Mouse (Mus musculus): ENCODE measurements at regions not wholly inside any gene's neighbourhood (a gene's known extent, or its start where the extent isn't known, plus 50 kb on each side); places are given as distances from the start of the nearest gene placed in this dataset.
A peak's percentile ranks its signal among the peaks of the same experiment; 100 is the strongest.

DNA sequence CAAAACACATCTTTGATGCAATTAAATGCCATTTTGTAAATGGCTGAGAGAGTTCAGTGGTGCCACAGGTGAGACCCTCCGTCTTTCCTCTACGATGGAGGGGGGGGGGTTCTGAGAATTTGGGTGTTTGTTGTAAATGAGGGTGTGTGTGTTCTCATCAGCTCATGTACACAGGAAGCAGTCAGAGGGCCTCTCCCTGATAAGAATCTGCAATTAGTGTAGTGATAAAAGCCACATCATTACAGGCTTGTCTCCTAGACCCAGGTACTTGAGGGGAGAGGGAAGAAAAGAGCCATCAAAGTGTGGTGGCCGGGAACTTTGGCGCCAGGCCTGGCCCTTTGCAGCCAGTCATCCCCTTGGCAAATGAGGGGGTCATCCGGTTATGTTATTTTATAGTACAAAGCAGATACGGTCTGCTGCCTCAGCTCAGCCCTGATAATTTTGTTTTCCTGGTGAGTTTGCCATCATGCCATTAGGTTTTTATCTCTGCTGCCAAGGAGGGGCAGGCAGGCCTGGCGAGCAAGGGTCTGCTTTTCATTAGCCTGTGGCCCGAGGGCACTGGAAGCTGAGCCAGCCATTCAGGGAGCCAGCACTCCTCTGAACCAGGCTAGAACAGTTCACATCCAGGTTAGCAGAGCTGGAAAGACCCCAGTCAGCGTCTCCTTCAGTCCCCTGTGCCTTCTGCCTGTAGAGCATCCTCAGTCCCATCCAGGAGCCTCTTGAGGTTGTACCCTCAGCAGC, 59.7 kb downstream of the H2al1j start:
- TF ChIP-seq POLR2A (IDR thresholded peaks at IDR 0.05; ENCODE audit: borderline replicate concordance, extremely low read depth, insufficient read depth, insufficient read length, poor library complexity, severe bottlenecking) (no peak), CTCF (IDR thresholded peaks at IDR 0.05; ENCODE audit: borderline replicate concordance, extremely low read depth, insufficient read depth, insufficient read length) (no peak)
- DNase-seq (ENCODE audit: low read depth) = peak; percentile 38

DNA sequence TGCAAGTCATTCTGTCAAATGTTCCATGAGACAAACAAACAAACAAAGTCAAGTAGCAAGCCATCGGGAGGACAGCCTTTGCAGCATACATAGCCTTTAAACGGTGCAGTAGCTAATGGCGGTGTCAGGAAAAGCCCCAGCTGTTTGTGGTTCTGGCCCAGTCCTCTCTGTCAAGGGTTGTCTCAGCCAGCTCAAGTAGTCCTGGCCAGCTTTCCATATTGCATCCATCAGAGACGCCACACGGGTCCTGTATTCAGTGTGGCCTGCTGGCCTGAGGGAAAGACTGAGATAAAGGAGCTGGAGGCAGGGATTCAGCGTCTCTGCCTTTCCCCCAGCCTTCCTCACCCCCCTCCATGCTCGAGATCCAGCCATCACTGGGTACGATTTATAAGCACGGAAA, 61.2 kb downstream of the H2al1j start:
- DNase-seq (ENCODE audit: low read depth) = no peak
- TF ChIP-seq POLR2A (IDR thresholded peaks at IDR 0.05; ENCODE audit: borderline replicate concordance, extremely low read depth, insufficient read depth, insufficient read length, poor library complexity, severe bottlenecking) = no peak
- no peak for TF ChIP-seq CTCF (IDR thresholded peaks at IDR 0.05; ENCODE audit: borderline replicate concordance, extremely low read depth, insufficient read depth, insufficient read length)

DNA sequence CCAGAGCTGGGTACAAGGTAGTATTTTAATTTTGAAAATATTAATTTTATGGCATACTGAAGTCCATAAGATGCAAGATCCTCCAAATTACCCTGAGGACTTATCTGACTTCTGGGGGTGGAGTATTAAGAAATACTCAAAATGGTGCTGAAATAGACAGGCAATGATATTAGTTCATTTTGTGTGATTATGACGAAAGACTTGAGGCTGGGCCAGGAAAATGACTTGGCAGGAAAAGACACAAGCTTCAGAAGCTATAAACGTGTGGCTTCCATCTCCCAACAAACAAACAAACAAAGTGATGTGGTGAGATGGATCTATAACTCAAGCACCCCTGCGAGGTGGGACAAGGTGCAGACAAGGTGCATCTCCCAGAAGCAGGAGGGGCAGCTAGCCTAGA, 72.8 kb downstream of the H2al1j start:
- TF ChIP-seq POLR2A (IDR thresholded peaks at IDR 0.05; ENCODE audit: borderline replicate concordance, extremely low read depth, insufficient read depth, insufficient read length, poor library complexity, severe bottlenecking) = no peak
- no peak for TF ChIP-seq CTCF (IDR thresholded peaks at IDR 0.05; ENCODE audit: borderline replicate concordance, extremely low read depth, insufficient read depth, insufficient read length)
- DNase-seq (ENCODE audit: low read depth) = no peak

DNA sequence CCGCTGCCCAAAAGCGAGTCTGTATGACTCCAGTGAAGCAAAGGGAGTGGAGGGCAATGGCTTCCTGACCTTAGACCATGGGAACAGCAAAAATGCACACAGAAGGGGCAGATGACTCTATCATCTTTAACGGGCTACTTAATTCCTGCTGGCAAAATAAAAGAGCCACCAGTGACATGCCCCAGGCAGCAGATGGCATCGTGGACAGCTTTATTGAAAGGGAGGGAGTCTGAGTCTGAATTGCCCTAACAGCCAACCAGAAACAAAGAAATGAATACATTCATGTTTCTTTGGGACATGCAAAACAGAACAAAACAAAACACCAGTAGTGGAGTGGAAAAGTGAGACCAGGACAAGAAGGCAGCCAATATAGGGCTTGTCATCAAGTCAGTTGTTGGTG, 76.7 kb downstream of the H2al1j start:
- peak; percentile 53 for DNase-seq (ENCODE audit: low read depth)
- TF ChIP-seq CTCF (IDR thresholded peaks at IDR 0.05; ENCODE audit: borderline replicate concordance, extremely low read depth, insufficient read depth, insufficient read length) (peak; percentile 11; the same call in 1 of the 2 replicates), POLR2A (IDR thresholded peaks at IDR 0.05; ENCODE audit: borderline replicate concordance, extremely low read depth, insufficient read depth, insufficient read length, poor library complexity, severe bottlenecking) (no peak)

DNA sequence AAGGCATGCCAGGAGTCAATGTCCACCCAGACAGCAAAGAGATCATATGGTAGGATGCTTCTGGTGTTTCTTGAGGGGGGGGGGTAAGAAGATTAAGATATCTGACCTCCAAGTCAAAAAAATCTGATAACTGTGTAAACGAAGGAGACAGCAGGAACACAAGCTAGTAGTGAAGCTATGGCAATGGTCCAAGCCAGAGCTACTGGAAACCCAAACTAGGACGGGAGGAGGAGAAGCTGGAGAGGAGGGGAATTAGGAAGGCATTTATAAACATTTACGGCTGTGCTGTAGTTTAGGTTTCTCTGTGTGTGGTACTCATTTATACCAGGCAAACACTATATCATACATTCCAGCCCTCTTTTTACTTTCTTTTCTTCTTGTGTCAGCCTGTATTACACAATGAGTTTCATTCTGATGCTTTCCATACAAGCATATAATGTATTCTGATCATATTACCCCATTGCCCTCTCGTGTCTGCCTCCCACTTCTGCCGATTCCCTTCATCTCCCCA, 84.7 kb downstream of the H2al1j start:
- no peak for TF ChIP-seq CTCF (IDR thresholded peaks at IDR 0.05; ENCODE audit: borderline replicate concordance, extremely low read depth, insufficient read depth, insufficient read length)
- no peak for TF ChIP-seq POLR2A (IDR thresholded peaks at IDR 0.05; ENCODE audit: borderline replicate concordance, extremely low read depth, insufficient read depth, insufficient read length, poor library complexity, severe bottlenecking)
- no peak for DNase-seq (ENCODE audit: low read depth)

DNA sequence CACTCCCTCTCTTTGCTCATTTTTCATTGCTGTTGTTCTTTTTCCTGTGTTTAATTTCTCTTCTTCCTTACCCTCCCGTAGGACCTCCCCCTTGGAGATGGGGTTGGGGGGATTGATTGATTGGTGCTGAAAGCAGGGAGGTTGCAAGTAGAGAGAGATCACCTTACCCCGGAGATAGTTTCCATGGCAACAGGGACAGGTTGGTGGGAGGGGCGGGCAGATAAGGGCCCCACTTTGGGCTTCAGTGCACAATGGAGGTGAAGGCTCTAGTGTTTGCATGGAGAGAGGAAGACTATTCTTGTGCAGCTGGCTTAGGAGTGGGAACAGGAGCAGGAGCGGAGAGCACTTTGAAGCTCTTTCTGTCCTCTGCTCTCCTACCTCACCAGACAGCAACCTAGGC, 88.0 kb downstream of the H2al1j start:
- TF ChIP-seq CTCF (IDR thresholded peaks at IDR 0.05; ENCODE audit: borderline replicate concordance, extremely low read depth, insufficient read depth, insufficient read length) (no peak), POLR2A (IDR thresholded peaks at IDR 0.05; ENCODE audit: borderline replicate concordance, extremely low read depth, insufficient read depth, insufficient read length, poor library complexity, severe bottlenecking) (no peak)
- DNase-seq (ENCODE audit: low read depth) = no peak

DNA sequence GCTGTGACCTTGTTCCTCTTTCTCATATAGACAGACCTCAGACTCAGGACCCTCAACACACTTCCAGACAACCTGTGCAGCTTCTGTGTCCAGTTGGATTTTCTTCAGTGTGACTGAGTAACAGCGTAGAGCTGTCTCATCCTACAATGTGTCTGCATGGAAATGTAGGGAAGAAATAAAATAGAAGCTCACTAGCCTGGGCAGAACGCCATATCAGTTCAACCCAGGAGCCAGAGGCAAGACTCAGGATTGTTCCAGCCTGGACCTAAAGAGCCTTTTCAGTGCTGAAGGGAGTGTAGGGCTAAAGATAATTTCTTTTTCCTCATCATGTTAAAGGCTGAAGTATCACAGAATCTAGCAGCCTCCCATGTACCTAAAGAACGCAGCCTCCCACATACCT, 88.9 kb downstream of the H2al1j start:
- no peak for TF ChIP-seq POLR2A (IDR thresholded peaks at IDR 0.05; ENCODE audit: borderline replicate concordance, extremely low read depth, insufficient read depth, insufficient read length, poor library complexity, severe bottlenecking)
- no peak for TF ChIP-seq CTCF (IDR thresholded peaks at IDR 0.05; ENCODE audit: borderline replicate concordance, extremely low read depth, insufficient read depth, insufficient read length)
- no peak for DNase-seq (ENCODE audit: low read depth)

DNA sequence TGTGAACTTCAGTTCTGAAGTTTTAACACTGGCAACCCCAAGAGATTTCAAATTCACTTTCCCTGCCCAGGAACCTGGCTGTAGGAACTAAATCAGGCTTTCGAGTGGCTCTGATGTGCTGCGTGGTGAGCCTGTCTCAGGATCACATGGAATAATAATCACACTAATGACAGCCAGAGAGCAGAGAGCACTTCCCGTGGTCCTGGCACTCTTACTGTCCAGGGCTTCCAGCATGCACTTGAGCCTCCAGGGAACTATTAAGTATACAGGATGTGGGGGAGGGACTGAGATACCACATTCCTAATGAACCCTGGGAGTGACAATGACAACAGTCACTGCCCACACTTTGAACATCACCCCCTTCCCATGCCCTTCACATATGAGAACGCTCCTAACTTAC, 90.2 kb downstream of the H2al1j start:
- no peak for TF ChIP-seq CTCF (IDR thresholded peaks at IDR 0.05; ENCODE audit: borderline replicate concordance, extremely low read depth, insufficient read depth, insufficient read length)
- TF ChIP-seq POLR2A (IDR thresholded peaks at IDR 0.05; ENCODE audit: borderline replicate concordance, extremely low read depth, insufficient read depth, insufficient read length, poor library complexity, severe bottlenecking) = no peak

DNA sequence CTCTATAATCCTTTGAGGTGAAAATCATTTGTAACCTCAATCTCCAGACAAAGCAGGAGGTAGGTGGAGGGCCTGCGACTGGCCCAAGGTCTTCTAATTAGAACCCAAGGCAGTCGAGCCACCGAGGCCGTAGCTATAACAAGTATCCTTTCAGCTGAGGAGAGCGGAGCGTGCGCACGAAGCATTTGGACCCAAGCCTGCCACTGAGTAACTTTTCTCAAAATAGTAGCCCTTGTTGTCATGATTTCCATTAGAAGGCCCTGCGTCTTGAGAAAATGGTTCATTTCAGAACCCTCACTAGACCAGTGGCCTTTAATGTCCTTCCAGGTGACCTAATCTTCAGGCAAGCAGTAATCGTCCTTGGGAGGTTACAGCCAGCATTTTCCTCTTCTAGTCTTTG, 90.6 kb downstream of the H2al1j start:
- TF ChIP-seq POLR2A (IDR thresholded peaks at IDR 0.05; ENCODE audit: borderline replicate concordance, extremely low read depth, insufficient read depth, insufficient read length, poor library complexity, severe bottlenecking) (no peak), CTCF (IDR thresholded peaks at IDR 0.05; ENCODE audit: borderline replicate concordance, extremely low read depth, insufficient read depth, insufficient read length) (no peak)

More for the DNA sequence above, 90.2 kb downstream of the H2al1j start:
- DNase-seq (ENCODE audit: low read depth) = no peak

DNA sequence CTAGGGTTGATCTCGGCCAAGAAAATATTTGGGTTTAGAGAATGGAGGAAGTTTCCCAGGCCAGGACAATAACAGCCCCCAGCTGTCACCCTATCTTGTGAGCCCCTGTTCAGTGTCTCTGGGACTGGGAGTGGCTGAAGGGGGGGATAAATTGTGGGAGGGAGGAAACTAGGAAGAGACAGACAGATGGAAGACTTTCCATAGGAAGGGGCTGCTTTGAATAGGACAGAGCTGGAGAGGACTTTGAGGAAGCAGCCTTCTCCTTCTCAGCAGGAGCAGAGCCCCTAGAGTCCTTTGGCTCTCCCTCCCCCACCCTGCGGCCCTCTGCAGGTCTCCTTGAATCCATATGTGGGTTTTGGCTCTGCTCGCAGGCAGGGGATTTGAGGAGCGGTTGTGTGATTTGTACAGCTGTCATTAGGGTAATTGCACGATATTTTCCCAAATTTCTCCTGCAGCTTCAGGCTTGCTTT, 91.6 kb downstream of the H2al1j start:
- peak; percentile 65 for DNase-seq (ENCODE audit: low read depth)
- TF ChIP-seq CTCF (IDR thresholded peaks at IDR 0.05; ENCODE audit: borderline replicate concordance, extremely low read depth, insufficient read depth, insufficient read length) (no peak), POLR2A (IDR thresholded peaks at IDR 0.05; ENCODE audit: borderline replicate concordance, extremely low read depth, insufficient read depth, insufficient read length, poor library complexity, severe bottlenecking) (no peak)

More for the DNA sequence above, 90.6 kb downstream of the H2al1j start:
- DNase-seq (ENCODE audit: low read depth) = no peak

DNA sequence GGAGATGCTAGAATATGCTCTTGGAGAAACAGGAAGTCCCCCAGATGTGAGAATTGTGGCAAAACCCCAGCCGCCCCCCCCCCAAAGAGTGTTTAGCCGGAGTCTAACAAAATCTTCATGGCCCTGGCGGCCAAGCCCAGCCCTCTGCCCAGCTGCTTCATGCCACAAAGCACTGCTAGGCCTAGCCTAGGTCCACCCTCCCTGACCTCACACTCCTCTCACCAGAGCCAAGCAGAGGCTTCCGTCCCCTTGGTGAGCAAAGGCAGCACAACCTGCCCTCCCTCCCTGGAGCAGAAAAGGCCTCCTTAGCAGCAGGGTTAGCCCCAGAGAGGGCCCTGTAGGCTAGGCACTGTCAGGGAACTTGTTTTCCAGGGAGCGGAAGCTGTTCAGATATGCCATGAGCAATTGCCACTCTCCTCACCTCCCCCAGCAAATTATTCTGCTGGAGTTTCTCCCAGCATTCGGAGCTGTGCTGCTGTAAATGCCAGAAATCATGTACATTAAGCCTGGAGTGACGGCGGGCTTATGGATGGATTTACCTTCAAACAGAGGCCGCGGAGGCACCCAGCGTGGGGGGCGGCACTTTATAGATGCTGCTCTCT, 104.9 kb downstream of the H2al1j start:
- no peak for TF ChIP-seq CTCF (IDR thresholded peaks at IDR 0.05; ENCODE audit: borderline replicate concordance, extremely low read depth, insufficient read depth, insufficient read length)
- no peak for TF ChIP-seq POLR2A (IDR thresholded peaks at IDR 0.05; ENCODE audit: borderline replicate concordance, extremely low read depth, insufficient read depth, insufficient read length, poor library complexity, severe bottlenecking)
- DNase-seq (ENCODE audit: low read depth) = peak; percentile 63
